Mouse (Mus musculus) kidney, adult 2 months (tissue): ENCODE data around the gene Crtc2. TPM values are rescaled to one million over a fixed set of nuclear protein-coding genes. Genes with fewer than 3 reads are reported as not detected.
A peak's percentile ranks its signal among the peaks of the same experiment; 100 is the strongest.

Experiments
- DNase-seq: peaks from one replicate; pipeline ENCODE4 v3.0.0; 2021
- H3K27ac ChIP-seq: fragments of 200-500 bp; 2 replicates; pipeline ENCODE4 v1.5.1; 2012; ENCODE audit warnings: low read depth, low read length, control low read depth, inconsistent platforms; ENCODE audit not compliant: insufficient read depth
- H3K27me3 ChIP-seq: fragments of 200-500 bp; replicated peaks from 2 replicates; pipeline ENCODE4 v1.6.1; 2012; ENCODE audit warnings: mild to moderate bottlenecking, moderate library complexity, low read length, inconsistent platforms; ENCODE audit not compliant: control insufficient read depth, insufficient read depth
- H3K36me3 ChIP-seq: fragments of 200-500 bp; 2 replicates; pipeline ENCODE4 v1.6.1; 2012; ENCODE audit warnings: mild to moderate bottlenecking, moderate library complexity, low read length, inconsistent platforms; ENCODE audit not compliant: control insufficient read depth, insufficient read depth
- H3K4me1 ChIP-seq: fragments of 200-500 bp; 2 replicates; pipeline ENCODE4 v1.6.1; 2011; ENCODE audit warnings: low read length; ENCODE audit not compliant: control insufficient read depth, insufficient read depth
- H3K4me3 ChIP-seq: fragments of 200-500 bp; 2 replicates; pipeline ENCODE4 v1.5.1; 2011; ENCODE audit warnings: mild to moderate bottlenecking, low read depth, low read length, control low read depth; ENCODE audit not compliant: insufficient read depth
- CTCF ChIP-seq: fragments of 200-500 bp; conservative IDR thresholded peaks from 2 replicates; pipeline ENCODE4 v1.5.1; 2011; ENCODE audit warnings: low read depth, mild to moderate bottlenecking, control low read depth, low read length, moderate library complexity, mixed read lengths; ENCODE audit not compliant: insufficient read depth, insufficient read length
- POLR2A ChIP-seq: fragments of 200-500 bp; IDR thresholded peaks from one replicate; pipeline ENCODE4 v1.6.1; 2011; ENCODE audit warnings: low read depth, low read length, control low read depth
- WGBS: fragments of 180-500 bp; shearing (Covaris S2); methylation state at CpG from one replicate; pipeline ENCODE4 v1.1.7; 2018; 5-methylcytosine and 5-hydroxymethylcytosine counted together
- polyA plus RNA-seq: library from polyadenylated mRNA; depleted of rRNA; stranded (reverse); fragments of >200 nt; gene quantifications from 2 replicates; pipeline ENCODE4 v1.2.3, GENCODE M21; 2012; rRNA removed

Gene Crtc2
- polyA plus RNA-seq, 1 experiment, result 57.6 TPM

- Histone ChIP-seq H3K27ac (peak overlapping the region; percentile 76), H3K4me1 (peaks cover 5% of the 10 kb centered on the region; the same call in 1 of the 2 replicates), H3K27me3 (no peaks in the 10 kb centered on the region), H3K4me3 (peak overlapping the region; percentile 99), H3K36me3 (no peaks in the 10 kb centered on the region)
- under 1% methylated on average over 55 of the region's 68 CpGs for WGBS
- no peak for TF ChIP-seq CTCF
- no peak for TF ChIP-seq POLR2A
- DNase-seq, result peak; percentile 58
Observed at GRCm38 (mm10) chr3:90293352-90294063, 39.5 kb downstream of the Crtc2 start.

DNA sequence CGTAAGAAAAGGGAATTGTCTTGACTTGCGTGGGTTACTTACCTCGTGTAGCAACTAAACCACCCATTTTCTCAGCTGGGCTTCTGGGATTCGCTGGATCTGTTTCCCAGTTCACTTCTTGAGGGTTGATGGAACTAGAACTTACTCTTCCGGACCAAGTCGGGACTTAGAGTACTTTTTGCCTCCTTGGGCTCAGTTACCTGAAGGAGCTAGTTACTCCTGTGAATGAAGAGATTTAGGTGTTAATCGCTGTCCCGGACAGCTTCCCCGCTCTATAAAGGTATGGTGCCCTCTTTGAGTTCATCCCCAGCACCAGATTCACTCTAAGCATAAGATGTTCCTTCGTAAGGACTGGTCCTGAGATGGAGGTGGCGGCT, 40.1 kb downstream of the Crtc2 start:
- Histone ChIP-seq H3K27ac (peak overlapping the region; percentile 73), H3K4me1 (peaks cover 5% of the 10 kb centered on the region; the same call in 1 of the 2 replicates), H3K4me3 (peak overlapping the region; percentile 99), H3K27me3 (no peaks in the 10 kb centered on the region), H3K36me3 (no peaks in the 10 kb centered on the region)
- TF ChIP-seq POLR2A, result no peak
- TF ChIP-seq CTCF, result no peak
- DNase-seq, result peak; percentile 14
- 5% methylated on average over 11 of the region's 11 CpGs for WGBS

DNA sequence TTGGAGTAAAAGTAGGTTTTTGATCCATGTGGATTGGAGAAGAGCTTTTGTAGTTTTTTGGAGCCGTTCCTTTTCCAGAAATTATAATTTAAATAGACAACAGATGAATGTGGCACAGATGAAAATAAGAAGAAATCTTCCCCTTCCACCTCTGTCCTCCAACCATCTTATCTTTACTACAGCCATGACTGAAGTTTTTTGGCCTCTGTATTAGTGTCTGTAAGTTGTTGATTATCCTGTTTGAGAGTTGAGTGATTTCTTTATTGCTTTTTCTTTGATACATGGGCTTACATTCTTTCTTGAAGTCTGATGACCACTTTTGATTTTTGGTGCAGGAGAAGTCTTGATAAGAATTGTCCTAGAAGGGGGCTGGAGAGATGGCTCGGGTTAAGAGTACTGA, 40.7 kb downstream of the Crtc2 start:
- H3K27me3 ChIP-seq, result no peaks in the 10 kb centered on the region
- DNase-seq, result no peak
- H3K4me1 ChIP-seq, result peaks cover 5% of the 10 kb centered on the region; the same call in 1 of the 2 replicates
- H3K27ac ChIP-seq, result no peak overlapping the region
- H3K4me3 ChIP-seq, result no peak overlapping the region
- WGBS, result 53% methylated on average over 2 of the region's 2 CpGs
- TF ChIP-seq CTCF (no peak), POLR2A (no peak)
- no peaks in the 10 kb centered on the region for H3K36me3 ChIP-seq

- no peak for TF ChIP-seq CTCF
- Histone ChIP-seq H3K27ac (no peak overlapping the region), H3K4me3 (no peak overlapping the region), H3K27me3 (no peaks in the 10 kb centered on the region), H3K36me3 (no peaks in the 10 kb centered on the region), H3K4me1 (no peaks in the 10 kb centered on the region; the same call in none of the 2 replicates)
- no peak for DNase-seq
- 55% methylated on average over 3 of the region's 3 CpGs for WGBS
Observed at GRCm38 (mm10) chr3:90305801-90306200, 51.8 kb downstream of the Crtc2 start.

DNA sequence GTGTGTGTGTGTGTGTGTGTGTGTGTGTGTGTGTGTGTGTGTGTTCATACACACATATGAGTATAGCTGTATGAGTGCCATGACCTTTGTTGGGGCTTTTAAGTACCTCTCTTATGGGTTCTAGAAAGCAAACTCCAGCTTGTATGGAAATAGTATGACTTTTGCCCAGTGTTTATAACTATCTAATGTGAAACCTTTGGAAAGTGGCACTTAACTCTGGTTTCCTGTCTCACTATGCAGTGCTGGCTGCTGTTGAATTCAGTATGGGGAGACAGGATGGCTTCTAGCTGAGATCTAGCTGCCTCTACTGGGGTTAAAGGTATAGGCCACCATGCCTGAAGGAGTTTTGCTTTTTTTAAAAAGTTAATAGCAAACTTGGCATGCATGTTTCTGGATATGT, 55.6 kb downstream of the Crtc2 start:
- Histone ChIP-seq H3K4me1 (no peaks in the 10 kb centered on the region; the same call in none of the 2 replicates), H3K27me3 (no peaks in the 10 kb centered on the region), H3K27ac (no peak overlapping the region), H3K36me3 (no peaks in the 10 kb centered on the region), H3K4me3 (no peak overlapping the region)
- TF ChIP-seq CTCF (no peak), POLR2A (no peak)
- DNase-seq, result no peak

- TF ChIP-seq CTCF, result peak; percentile 23; the same call in 1 of the 2 replicates
- TF ChIP-seq POLR2A, result no peak
- Histone ChIP-seq H3K36me3 (no peaks in the 10 kb centered on the region), H3K27me3 (no peaks in the 10 kb centered on the region), H3K4me3 (no peak overlapping the region), H3K27ac (no peak overlapping the region), H3K4me1 (no peaks in the 10 kb centered on the region; the same call in none of the 2 replicates)
- no peak for DNase-seq
Observed at GRCm38 (mm10) chr3:90313367-90313766, 59.4 kb downstream of the Crtc2 start.

Other genes with a start within 250 kb of the Crtc2 start
- 53.0 and 56.2 TPM in 2 replicates for gene 4933434E20Rik, start 202.5 kb upstream of the Crtc2 start, polyA plus RNA-seq
- gene Ubap2l, start 201.5 kb upstream of the Crtc2 start, polyA plus RNA-seq, result 105 and 108 TPM in 2 replicates
- gene Tpm3, start 181.5 kb upstream of the Crtc2 start, polyA plus RNA-seq, result 75.5 and 95.4 TPM in 2 replicates
- 0.12 and 0.14 TPM in 2 replicates for gene Nup210l, start 150.0 kb upstream of the Crtc2 start, polyA plus RNA-seq
- 944 and 1,038 TPM in 2 replicates for gene Rps27, start 40.5 kb upstream of the Crtc2 start, polyA plus RNA-seq
- gene Rab13, start 40.5 kb upstream of the Crtc2 start, polyA plus RNA-seq, result 5.0 and 7.7 TPM in 2 replicates
- 60.7 and 74.7 TPM in 2 replicates for gene Jtb, start 22.6 kb upstream of the Crtc2 start, polyA plus RNA-seq
- gene Creb3l4, start 10.7 kb upstream of the Crtc2 start, polyA plus RNA-seq, result 1.0 and 1.5 TPM in 2 replicates
- 71.3 and 74.2 TPM in 2 replicates for gene Slc39a1, start 6.0 kb upstream of the Crtc2 start, polyA plus RNA-seq
- gene Dennd4b, start 11.0 kb downstream of the Crtc2 start, polyA plus RNA-seq, result 12.3 and 13.6 TPM in 2 replicates
- gene Gatad2b, start 39.0 kb downstream of the Crtc2 start, polyA plus RNA-seq, result 18.5 and 18.6 TPM in 2 replicates
- 12.9 and 16.2 TPM in 2 replicates for gene Slc27a3, start 135.8 kb downstream of the Crtc2 start, polyA plus RNA-seq
- 22.9 and 23.6 TPM in 2 replicates for gene Ints3, start 179.5 kb downstream of the Crtc2 start, polyA plus RNA-seq
- 51.4 and 55.4 TPM in 2 replicates for gene Npr1, start 211.7 kb downstream of the Crtc2 start, polyA plus RNA-seq
- gene Ilf2, start 222.0 kb downstream of the Crtc2 start, polyA plus RNA-seq, result 19.4 and 22.8 TPM in 2 replicates
- gene Snapin, start 236.9 kb downstream of the Crtc2 start, polyA plus RNA-seq, result 20.7 and 25.3 TPM in 2 replicates